Mouse (Mus musculus) cerebellum, postnatal 25 days (tissue): ENCODE data around the gene Gm21663.
A peak's percentile ranks its signal among the peaks of the same experiment; 100 is the strongest.
"Not testable (repeated sequence)": the region's sequence is repeated elsewhere in the genome, so short reads cannot be mapped to it uniquely, and the experiment has no call there.

ENCODE experiments used
- DNase-seq, 2 experiments: peaks; one replicate each; pipeline ENCODE4 v3.0.0; 2021; ENCODE audit warnings: mixed read lengths in 2 of 2

The Gm21663 gene

DNA sequence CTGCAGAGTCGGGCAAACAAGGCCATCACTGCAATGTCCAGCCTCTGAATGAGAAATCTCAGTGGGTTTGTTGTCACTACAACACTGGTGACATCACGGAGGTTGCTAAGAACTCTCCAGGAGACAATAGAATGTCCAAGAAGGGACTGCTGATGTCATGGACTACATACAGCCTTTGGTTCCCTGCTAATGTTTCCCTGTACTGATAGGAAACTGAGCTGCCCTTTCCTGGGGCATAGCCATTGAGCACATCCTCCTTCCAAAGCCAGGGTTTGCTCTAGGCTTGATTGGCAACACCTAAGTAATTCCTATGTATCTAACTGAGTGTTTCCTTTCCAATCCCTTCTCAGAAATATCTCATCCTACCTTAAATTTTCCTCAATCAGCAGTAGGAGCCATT, at the start of gene Gm21663:
Gm21663 (minus strand) TSS at position 101 of the 400 bp plus-strand sequence.
- not testable (repeated sequence) for DNase-seq

DNA sequence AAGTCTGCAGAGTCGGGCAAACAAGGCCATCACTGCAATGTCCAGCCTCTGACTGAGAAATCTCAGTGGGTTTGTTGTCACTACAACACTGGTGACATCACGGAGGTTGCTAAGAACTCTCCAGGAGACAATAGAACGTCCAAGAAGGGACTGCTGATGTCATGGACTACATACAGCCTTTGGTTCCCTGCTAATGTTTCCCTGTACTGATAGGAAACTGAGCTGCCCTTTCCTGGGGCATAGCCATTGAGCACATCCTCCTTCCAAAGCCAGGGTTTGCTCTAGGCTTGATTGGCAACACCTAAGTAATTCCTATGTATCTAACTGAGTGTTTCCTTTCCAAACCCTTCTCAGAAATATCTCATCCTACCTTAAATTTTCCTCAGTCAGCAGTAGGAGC, 46.4 kb upstream of the Gm21663 start, which contains the start of gene Gm21698:
Gm21698 (minus strand) TSS at position 101 of the 400 bp plus-strand sequence.
- not testable (repeated sequence) for DNase-seq

DNA sequence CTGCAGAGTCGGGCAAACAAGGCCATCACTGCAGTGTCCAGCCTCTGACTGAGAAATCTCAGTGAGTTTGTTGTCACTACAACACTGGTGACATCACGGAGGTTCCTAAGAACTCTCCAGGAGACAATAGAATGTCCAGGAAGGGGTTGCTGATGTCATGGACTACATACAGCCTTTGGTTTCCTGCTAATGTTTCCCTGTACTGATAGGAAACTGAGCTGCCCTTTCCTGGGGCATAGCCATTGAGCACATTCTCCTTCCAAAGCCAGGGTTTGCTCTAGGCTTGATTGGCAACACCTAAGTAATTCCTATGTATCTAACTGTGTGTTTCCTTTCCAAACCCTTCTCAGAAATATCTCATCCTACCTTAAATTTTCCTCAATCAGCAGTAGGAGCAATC, 30.4 kb upstream of the Gm21663 start, which contains the start of gene Gm21680:
Gm21680 (minus strand) TSS at position 101 of the 400 bp plus-strand sequence.
- DNase-seq: not testable (repeated sequence)

DNA sequence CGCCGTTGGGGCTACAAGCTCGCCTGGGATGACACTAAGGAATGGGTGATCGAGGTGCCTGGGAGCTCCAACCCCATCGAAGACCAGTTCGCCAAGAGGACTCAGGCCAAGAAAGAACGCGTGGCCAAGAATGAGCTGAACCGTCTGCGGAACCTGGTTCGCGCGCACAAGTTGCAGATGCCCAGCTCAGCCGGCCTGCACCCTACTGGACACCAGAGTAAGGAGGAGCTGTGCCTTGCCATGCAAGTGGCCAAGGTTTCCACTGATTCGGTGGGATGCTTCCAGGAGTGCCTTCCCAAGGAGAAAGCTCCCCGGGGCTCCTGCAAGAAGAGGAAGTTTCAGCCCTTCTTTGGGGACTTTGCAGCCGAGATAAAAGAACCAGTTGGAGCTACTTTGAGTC, 14.9 kb upstream of the Gm21663 start:
- not testable (repeated sequence) for DNase-seq

DNA sequence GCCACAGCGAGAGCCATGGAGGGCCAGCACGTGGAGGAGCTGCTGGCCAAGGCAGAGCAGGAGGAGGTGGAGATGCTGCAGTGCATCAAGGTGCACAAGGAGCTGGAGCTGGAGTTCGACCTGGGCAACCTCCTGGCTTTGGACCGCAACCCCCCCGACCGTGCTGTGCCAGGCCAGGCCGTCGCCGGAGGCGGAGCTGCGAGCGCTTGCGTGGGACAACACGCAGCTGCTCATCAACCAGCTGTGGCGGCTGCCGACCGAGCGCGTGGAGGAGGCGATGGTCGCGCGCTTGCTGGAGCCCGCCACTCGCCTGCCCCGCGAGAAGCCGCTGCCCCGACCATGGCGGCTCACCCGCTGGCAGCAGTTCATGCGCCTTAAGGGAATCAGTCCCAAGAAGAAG, 14.4 kb upstream of the Gm21663 start:
- peak; percentile 9 to 12 for DNase-seq

DNA sequence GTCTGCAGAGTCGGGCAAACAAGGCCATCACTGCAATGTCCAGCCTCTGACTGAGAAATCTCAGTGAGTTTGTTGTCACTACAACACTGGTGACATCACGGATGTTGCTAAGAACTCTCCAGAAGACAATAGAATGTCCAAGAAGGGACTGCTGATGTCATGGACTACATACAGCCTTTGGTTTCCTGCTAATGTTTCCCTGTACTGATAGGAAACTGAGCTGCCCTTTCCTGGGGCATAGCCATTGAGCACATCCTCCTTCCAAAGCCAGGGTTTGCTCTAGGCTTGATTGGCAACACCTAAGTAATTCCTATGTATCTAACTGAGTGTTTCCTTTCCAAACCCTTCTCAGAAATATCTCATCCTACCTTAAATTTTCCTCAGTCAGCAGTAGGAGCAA, 12.1 kb upstream of the Gm21663 start, which contains the start of gene Gm21671:
Gm21671 (minus strand) TSS at position 101 of the 400 bp plus-strand sequence.
- not testable (repeated sequence) for DNase-seq

DNA sequence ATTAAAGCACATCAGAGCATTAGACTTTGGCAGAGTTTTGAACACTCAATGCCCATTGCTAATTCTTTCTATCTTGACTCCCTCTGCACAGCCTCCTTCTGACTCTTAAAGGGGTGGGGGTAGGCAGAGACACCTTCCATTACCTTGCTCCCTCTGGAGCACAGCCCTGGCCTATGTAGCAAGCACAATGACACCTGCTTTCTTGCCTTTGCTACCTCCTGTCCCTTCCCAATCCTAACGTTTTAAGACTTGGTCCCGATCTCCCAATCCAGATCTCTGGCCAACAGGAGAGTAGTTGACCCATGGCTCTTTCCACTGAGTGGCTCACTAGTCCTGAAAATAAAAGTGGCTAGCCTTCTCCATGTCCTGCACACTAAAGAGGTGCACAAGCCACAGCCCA, 3.2 kb upstream of the Gm21663 start:
- DNase-seq: not testable (repeated sequence)

DNA sequence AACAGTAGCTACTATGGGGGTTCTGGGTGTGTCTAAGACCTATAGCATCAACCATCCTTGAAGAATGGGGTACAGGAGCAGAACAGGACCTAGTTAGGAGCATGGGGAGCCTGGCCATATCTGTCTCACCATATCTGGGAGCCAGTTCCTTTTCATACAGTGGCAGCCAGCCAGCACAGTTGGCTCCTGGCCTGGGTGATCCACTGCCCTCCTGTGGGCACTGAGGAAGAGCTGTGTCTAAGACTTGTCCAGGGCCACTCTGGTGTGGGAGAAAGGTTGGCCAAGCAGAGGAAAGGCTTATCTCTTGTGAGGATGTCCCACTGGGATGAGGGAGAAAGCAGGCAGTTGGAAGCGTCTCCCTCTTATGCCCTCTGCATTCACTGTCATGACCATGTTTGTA, 50.9 kb downstream of the Gm21663 start:
- peak; percentile 94 to 96 for DNase-seq

DNA sequence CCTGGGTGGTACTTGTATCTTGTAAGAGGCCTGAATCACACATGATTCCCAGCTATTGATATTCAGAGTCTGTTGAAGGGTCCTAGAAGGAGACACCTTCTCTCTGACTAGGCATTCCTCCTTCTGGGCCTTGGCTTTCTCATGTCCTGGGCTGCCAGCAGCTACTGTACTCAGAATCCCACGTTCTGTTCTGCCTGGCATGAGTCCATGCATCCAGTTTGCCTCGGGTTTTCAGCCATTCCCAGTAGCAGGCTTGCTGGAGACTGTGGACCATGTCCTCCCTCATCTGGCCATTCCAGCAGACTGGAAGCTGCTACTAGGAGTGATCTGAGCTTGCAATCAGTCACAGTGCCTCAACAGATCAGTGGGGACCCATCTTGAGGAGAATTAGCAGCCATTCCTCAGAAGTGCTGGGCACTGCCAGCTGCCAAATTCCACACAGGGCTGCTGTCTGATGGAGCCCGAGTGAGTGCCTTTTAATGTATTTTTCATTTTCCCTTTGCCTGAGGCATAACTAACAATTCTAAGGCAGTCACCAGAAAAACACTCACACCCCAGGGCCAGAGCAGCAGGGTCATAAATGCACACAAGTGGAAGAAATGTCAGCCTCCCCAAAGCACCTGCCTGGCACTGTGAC, 52.3 kb downstream of the Gm21663 start:
- peak; percentile 37 to 51 for DNase-seq

DNA sequence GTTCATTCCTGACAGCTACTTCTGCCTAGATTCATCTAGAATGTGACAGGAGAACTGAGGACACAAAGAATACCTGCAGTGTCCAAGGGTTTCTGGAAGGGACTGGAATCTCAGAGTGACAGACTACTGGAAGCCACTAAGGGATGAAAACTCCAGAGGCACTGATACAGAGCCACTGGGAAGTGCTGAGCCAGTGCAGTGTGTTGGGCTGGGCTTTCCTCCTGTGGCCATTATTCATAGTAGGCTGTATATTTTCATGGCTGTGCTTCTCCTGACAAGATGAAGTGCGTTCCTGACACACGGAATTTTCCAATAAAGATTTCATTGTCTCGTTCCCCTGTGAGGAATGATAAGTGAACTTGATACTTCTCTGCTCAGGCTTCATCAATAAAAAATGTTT, 55.5 kb downstream of the Gm21663 start:
- DNase-seq: no peak
